Mouse (Mus musculus): ENCODE results near the gene Fchsd2. TPM values are rescaled to one million over a fixed set of nuclear protein-coding genes. Genes with fewer than 3 reads are reported as not detected.

Fchsd2 gene
- polyA plus RNA-seq, 1 experiment from 2014 or later, result 45.5 TPM

GRCm38 (mm10) chr7:101291641-101292040 is 199.0 kb downstream of the Fchsd2 start:
- Histone ChIP-seq H3K4me1 (replicated peaks; ENCODE audit: control insufficient read depth, insufficient read depth, low read length) (peaks cover 5% of the 10 kb centered on the region; the same call in 1 of the 2 replicates), H3K4me2 (ENCODE audit: low read length) (no peak overlapping the region), H3K36me3 (ENCODE audit: control insufficient read depth, insufficient read depth) (no peaks in the 10 kb centered on the region), H3K9me3 (ENCODE audit: control insufficient read depth, low read length) (no peaks in the 10 kb centered on the region), H3K27ac (ENCODE audit: low read length) (no peak overlapping the region), H3K27me3 (replicated peaks; ENCODE audit: control insufficient read depth, insufficient read depth, low read length) (no peaks in the 10 kb centered on the region), H3K9ac (replicated peaks; ENCODE audit: low read depth, low read length) (no peak overlapping the region), H3K4me3 (replicated peaks; ENCODE audit: low read length) (no peak overlapping the region)
- WGBS, result 95% methylated on average over 8 of the region's 8 CpGs
- ATAC-seq, result no peak

- no peaks in the 10 kb centered on the region for H3K9me3 ChIP-seq (ENCODE audit: control insufficient read depth, low read length)
- H3K9ac ChIP-seq (replicated peaks; ENCODE audit: low read depth, low read length), result no peak overlapping the region
- WGBS, result 69% methylated on average over 3 of the region's 4 CpGs
- H3K4me2 ChIP-seq (ENCODE audit: low read length), result no peak overlapping the region
- H3K36me3 ChIP-seq (ENCODE audit: control insufficient read depth, insufficient read depth), result no peaks in the 10 kb centered on the region
- ATAC-seq, result no peak
- no peak overlapping the region for H3K27ac ChIP-seq (ENCODE audit: low read length)
- H3K27me3 ChIP-seq (replicated peaks; ENCODE audit: control insufficient read depth, insufficient read depth, low read length), result no peaks in the 10 kb centered on the region
- H3K4me1 ChIP-seq (replicated peaks; ENCODE audit: control insufficient read depth, insufficient read depth, low read length), result peaks cover 8% of the 10 kb centered on the region
- no peak overlapping the region for H3K4me3 ChIP-seq (replicated peaks; ENCODE audit: low read length)
Observed at GRCm38 (mm10) chr7:101292086-101292485, 199.4 kb downstream of the Fchsd2 start.

GRCm38 (mm10) chr7:101292696-101293095 is 200.0 kb downstream of the Fchsd2 start:
- no peak for ATAC-seq
- Histone ChIP-seq H3K9ac (replicated peaks; ENCODE audit: low read depth, low read length) (no peak overlapping the region), H3K27ac (ENCODE audit: low read length) (no peak overlapping the region)

GRCm38 (mm10) chr7:101293138-101293537 is 200.5 kb downstream of the Fchsd2 start:
- H3K27ac ChIP-seq (ENCODE audit: low read length), result no peak overlapping the region
- H3K9me3 ChIP-seq (ENCODE audit: control insufficient read depth, low read length), result no peaks in the 10 kb centered on the region
- no peak for ATAC-seq
- no peak overlapping the region for H3K4me3 ChIP-seq (replicated peaks; ENCODE audit: low read length)
- 68% methylated on average over 4 of the region's 4 CpGs for WGBS
- peaks cover 10% of the 10 kb centered on the region for H3K4me1 ChIP-seq (replicated peaks; ENCODE audit: control insufficient read depth, insufficient read depth, low read length)
- H3K9ac ChIP-seq (replicated peaks; ENCODE audit: low read depth, low read length), result no peak overlapping the region
- no peak overlapping the region for H3K4me2 ChIP-seq (ENCODE audit: low read length)
- H3K36me3 ChIP-seq (ENCODE audit: control insufficient read depth, insufficient read depth), result no peaks in the 10 kb centered on the region
- no peaks in the 10 kb centered on the region for H3K27me3 ChIP-seq (replicated peaks; ENCODE audit: control insufficient read depth, insufficient read depth, low read length)

More at GRCm38 (mm10) chr7:101292696-101293095, 200.0 kb downstream of the Fchsd2 start:
- H3K4me3 ChIP-seq (replicated peaks; ENCODE audit: low read length), result no peak overlapping the region
- 87% methylated on average over 1 of the region's 1 CpGs for WGBS
- no peaks in the 10 kb centered on the region for H3K27me3 ChIP-seq (replicated peaks; ENCODE audit: control insufficient read depth, insufficient read depth, low read length)
- H3K9me3 ChIP-seq (ENCODE audit: control insufficient read depth, low read length), result no peaks in the 10 kb centered on the region
- H3K36me3 ChIP-seq (ENCODE audit: control insufficient read depth, insufficient read depth), result no peaks in the 10 kb centered on the region
- peaks cover 10% of the 10 kb centered on the region for H3K4me1 ChIP-seq (replicated peaks; ENCODE audit: control insufficient read depth, insufficient read depth, low read length)
- no peak overlapping the region for H3K4me2 ChIP-seq (ENCODE audit: low read length)

GRCm38 (mm10) chr7:101293611-101294010 is 200.9 kb downstream of the Fchsd2 start:
- no peak overlapping the region for H3K4me2 ChIP-seq (ENCODE audit: low read length)
- no peak for ATAC-seq
- no peak overlapping the region for H3K9ac ChIP-seq (replicated peaks; ENCODE audit: low read depth, low read length)
- H3K4me1 ChIP-seq (replicated peaks; ENCODE audit: control insufficient read depth, insufficient read depth, low read length), result peaks cover 10% of the 10 kb centered on the region
- H3K4me3 ChIP-seq (replicated peaks; ENCODE audit: low read length), result no peak overlapping the region
- no peaks in the 10 kb centered on the region for H3K9me3 ChIP-seq (ENCODE audit: control insufficient read depth, low read length)
- H3K27ac ChIP-seq (ENCODE audit: low read length), result no peak overlapping the region
- 54% methylated on average over 4 of the region's 4 CpGs for WGBS
- H3K36me3 ChIP-seq (ENCODE audit: control insufficient read depth, insufficient read depth), result no peaks in the 10 kb centered on the region
- H3K27me3 ChIP-seq (replicated peaks; ENCODE audit: control insufficient read depth, insufficient read depth, low read length), result no peaks in the 10 kb centered on the region

GRCm38 (mm10) chr7:101295438-101295837 is 202.8 kb downstream of the Fchsd2 start:
- Histone ChIP-seq H3K27ac (ENCODE audit: low read length) (no peak overlapping the region), H3K36me3 (ENCODE audit: control insufficient read depth, insufficient read depth) (no peaks in the 10 kb centered on the region), H3K9me3 (ENCODE audit: control insufficient read depth, low read length) (no peaks in the 10 kb centered on the region), H3K4me1 (replicated peaks; ENCODE audit: control insufficient read depth, insufficient read depth, low read length) (peaks cover 10% of the 10 kb centered on the region), H3K27me3 (replicated peaks; ENCODE audit: control insufficient read depth, insufficient read depth, low read length) (no peaks in the 10 kb centered on the region), H3K4me3 (replicated peaks; ENCODE audit: low read length) (no peak overlapping the region), H3K4me2 (ENCODE audit: low read length) (no peak overlapping the region), H3K9ac (replicated peaks; ENCODE audit: low read depth, low read length) (no peak overlapping the region)
- WGBS, result 50% methylated on average over 1 of the region's 1 CpGs
- no peak for ATAC-seq

- no peaks in the 10 kb centered on the region for H3K36me3 ChIP-seq (ENCODE audit: control insufficient read depth, insufficient read depth)
- H3K4me1 ChIP-seq (replicated peaks; ENCODE audit: control insufficient read depth, insufficient read depth, low read length), result peaks cover 16% of the 10 kb centered on the region
- peak overlapping the region; percentile 70 for H3K27ac ChIP-seq (ENCODE audit: low read length)
- H3K4me2 ChIP-seq (ENCODE audit: low read length), result peak overlapping the region; percentile 58
- H3K9me3 ChIP-seq (ENCODE audit: control insufficient read depth, low read length), result no peaks in the 10 kb centered on the region
- 10% methylated on average over 35 of the region's 35 CpGs for WGBS
- H3K27me3 ChIP-seq (replicated peaks; ENCODE audit: control insufficient read depth, insufficient read depth, low read length), result 0 out of 2 replicates have a peak, but pooled peaks cover 2% of the 10 kb centered on the region
- peak overlapping the region; percentile 63 for H3K9ac ChIP-seq (replicated peaks; ENCODE audit: low read depth, low read length)
- peak overlapping the region; percentile 41 for H3K4me3 ChIP-seq (replicated peaks; ENCODE audit: low read length)
- ATAC-seq, result peak; percentile 95
Observed at GRCm38 (mm10) chr7:101296252-101297022, 203.8 kb downstream of the Fchsd2 start.

- peaks cover 16% of the 10 kb centered on the region for H3K4me1 ChIP-seq (replicated peaks; ENCODE audit: control insufficient read depth, insufficient read depth, low read length)
- peak overlapping the region; percentile 41 for H3K4me3 ChIP-seq (replicated peaks; ENCODE audit: low read length)
- no peaks in the 10 kb centered on the region for H3K9me3 ChIP-seq (ENCODE audit: control insufficient read depth, low read length)
- 19% methylated on average over 8 of the region's 8 CpGs for WGBS
- H3K27me3 ChIP-seq (replicated peaks; ENCODE audit: control insufficient read depth, insufficient read depth, low read length), result 0 out of 2 replicates have a peak, but pooled peaks cover 2% of the 10 kb centered on the region
- ATAC-seq, result no peak
- peak overlapping the region; percentile 58 for H3K4me2 ChIP-seq (ENCODE audit: low read length)
- H3K9ac ChIP-seq (replicated peaks; ENCODE audit: low read depth, low read length), result peak overlapping the region; percentile 63
- peak overlapping the region; percentile 70 for H3K27ac ChIP-seq (ENCODE audit: low read length)
- no peaks in the 10 kb centered on the region for H3K36me3 ChIP-seq (ENCODE audit: control insufficient read depth, insufficient read depth)
Observed at GRCm38 (mm10) chr7:101297023-101297405, 204.4 kb downstream of the Fchsd2 start.

GRCm38 (mm10) chr7:101298375-101298774 is 205.7 kb downstream of the Fchsd2 start:
- Histone ChIP-seq H3K4me2 (ENCODE audit: low read length) (no peak overlapping the region), H3K27me3 (replicated peaks; ENCODE audit: control insufficient read depth, insufficient read depth, low read length) (0 out of 2 replicates have a peak, but pooled peaks cover 2% of the 10 kb centered on the region), H3K4me3 (replicated peaks; ENCODE audit: low read length) (no peak overlapping the region), H3K27ac (ENCODE audit: low read length) (no peak overlapping the region), H3K9ac (replicated peaks; ENCODE audit: low read depth, low read length) (no peak overlapping the region), H3K4me1 (replicated peaks; ENCODE audit: control insufficient read depth, insufficient read depth, low read length) (peaks cover 19% of the 10 kb centered on the region), H3K9me3 (ENCODE audit: control insufficient read depth, low read length) (no peaks in the 10 kb centered on the region), H3K36me3 (ENCODE audit: control insufficient read depth, insufficient read depth) (no peaks in the 10 kb centered on the region)
- WGBS, result 92% methylated on average over 3 of the region's 3 CpGs
- ATAC-seq, result no peak

Data from forebrain, embryonic 16.5 days (tissue).